Mouse (Mus musculus): Measurements from ENCODE around the gene Faf2. TPM values are rescaled to one million over a fixed set of nuclear protein-coding genes. Genes with fewer than 3 reads are reported as not detected.

Faf2 gene
- total and polyA plus RNA-seq, 3 experiments: 40.8 to 51.7 (median 43.7) TPM

DNA sequence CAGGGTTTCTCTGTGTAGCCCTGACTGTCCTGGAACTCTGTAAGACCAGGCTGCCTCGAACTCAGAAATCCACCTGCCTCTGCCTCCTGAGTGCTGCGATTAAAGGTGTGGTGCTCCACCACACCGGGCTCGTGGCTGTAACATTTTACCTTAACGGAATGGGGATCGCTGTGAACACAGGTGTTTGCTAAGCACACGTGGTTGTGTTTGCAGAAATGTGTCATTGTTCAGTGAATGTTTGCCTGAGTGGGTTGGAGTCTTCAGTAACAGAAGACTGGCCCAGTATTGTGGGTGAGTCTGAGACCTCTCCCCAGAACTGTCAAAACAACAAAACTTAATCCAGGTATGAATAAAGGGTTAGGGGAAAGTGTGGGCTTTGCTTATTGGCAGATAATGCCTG, 43.5 kb downstream of the Faf2 start:
- Histone ChIP-seq H3K4me3 (replicated peaks in 1 of 3; ENCODE audit: low read depth in 2 of 3, low read length in 2 of 3, poor library complexity in 1 of 3) (no peak overlapping the region), H3K36me3 (replicated peaks in 1 of 2; ENCODE audit: control insufficient read depth in 1 of 2, insufficient read depth in 1 of 2, low read length in 1 of 2) (peaks cover 47 to 73% of the 10 kb centered on the region in 2 experiments), H3K9ac (ENCODE audit: insufficient read depth, low read depth) (no peak overlapping the region), H3K9me3 (replicated peaks; ENCODE audit: low read length) (no peaks in the 10 kb centered on the region), H3K4me1 (ENCODE audit: control insufficient read depth in 1 of 2, insufficient read depth in 2 of 2) (no peaks in the 10 kb centered on the region), H3K27ac (ENCODE audit: insufficient read depth, low read depth) (no peak overlapping the region), H3K79me2 (replicated peaks; ENCODE audit: control insufficient read depth, extremely low read depth, insufficient read depth, poor library complexity, severe bottlenecking) (no peaks in the 10 kb centered on the region), H3K27me3 (replicated peaks) (no peaks in the 10 kb centered on the region), H3K4me2 (ENCODE audit: insufficient read depth, low read depth, poor library complexity, severe bottlenecking) (no peak overlapping the region)
- DNase-seq (ENCODE audit: extremely low read depth): no peak
- dilution Hi-C loops (cut with MboI; ENCODE audit: extremely low pct_ligation_motif_present, extremely low pct_unique_long_range_greater_than_20kb, low sequenced_read_pairs) (no loop called here), in situ Hi-C loops (cut with MboI; ENCODE audit: low pct_ligation_motif_present, low pct_unique_long_range_greater_than_20kb, low sequenced_read_pairs) (no loop called here)
- 0 out of 2 replicates have a peak, but pooled peaks have one; percentile 8 for TF ChIP-seq POLR2A (IDR thresholded peaks at IDR 0.05; ENCODE audit: low read depth, low read length)
- no peak for TF ChIP-seq MYC (IDR thresholded peaks at IDR 0.05; ENCODE audit: low read depth, low read length)

DNA sequence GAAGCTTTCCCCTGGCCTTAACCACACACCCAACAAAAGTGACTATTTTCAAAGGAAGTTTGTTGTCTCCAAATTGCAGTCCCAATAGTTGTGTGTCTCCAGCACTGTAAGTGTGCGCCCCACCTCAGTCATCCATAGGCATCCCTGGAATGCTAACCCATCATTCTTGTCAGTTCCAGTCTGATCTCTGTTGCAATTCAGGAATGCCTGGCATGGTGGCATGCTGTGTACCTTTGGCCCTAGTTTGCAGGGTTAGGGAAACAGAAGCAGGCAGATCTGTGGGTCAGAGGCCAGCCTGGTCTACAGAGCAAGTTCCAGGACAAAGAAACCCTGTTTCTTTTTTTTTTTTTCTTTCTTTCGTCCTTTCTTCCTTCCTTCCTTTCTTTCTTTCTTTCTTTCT, 48.9 kb downstream of the Faf2 start:
- dilution Hi-C loops (cut with MboI; ENCODE audit: extremely low pct_ligation_motif_present, extremely low pct_unique_long_range_greater_than_20kb, low sequenced_read_pairs) (no loop called here), in situ Hi-C loops (cut with MboI; ENCODE audit: low pct_ligation_motif_present, low pct_unique_long_range_greater_than_20kb, low sequenced_read_pairs) (no loop called here)
- Histone ChIP-seq H3K9me3 (replicated peaks; ENCODE audit: low read length) (no peaks in the 10 kb centered on the region), H3K27ac (ENCODE audit: insufficient read depth, low read depth) (no peak overlapping the region), H3K27me3 (replicated peaks) (no peaks in the 10 kb centered on the region), H3K79me2 (replicated peaks; ENCODE audit: control insufficient read depth, extremely low read depth, insufficient read depth, poor library complexity, severe bottlenecking) (no peaks in the 10 kb centered on the region), H3K9ac (ENCODE audit: insufficient read depth, low read depth) (no peak overlapping the region), H3K4me2 (ENCODE audit: insufficient read depth, low read depth, poor library complexity, severe bottlenecking) (no peak overlapping the region), H3K4me1 (ENCODE audit: control insufficient read depth in 1 of 2, insufficient read depth in 2 of 2) (no peaks in the 10 kb centered on the region), H3K4me3 (replicated peaks in 1 of 3; ENCODE audit: low read depth in 2 of 3, low read length in 2 of 3, poor library complexity in 1 of 3) (no peak overlapping the region), H3K36me3 (replicated peaks in 1 of 2; ENCODE audit: control insufficient read depth in 1 of 2, insufficient read depth in 1 of 2, low read length in 1 of 2) (peaks cover 11 to 28% of the 10 kb centered on the region in 2 experiments)
- TF ChIP-seq BHLHE40 (IDR thresholded peaks at IDR 0.05; ENCODE audit: low read depth, low read length) (no peak), RCOR1 (conservative IDR thresholded peaks at IDR 0.05; ENCODE audit: low read depth, low read length) (no peak), MAFK (IDR thresholded peaks at IDR 0.05; ENCODE audit: insufficient replicate concordance, low read length) (no peak), RAD21 (IDR thresholded peaks at IDR 0.05; ENCODE audit: low read depth, low read length) (no peak), KAT2A (IDR thresholded peaks at IDR 0.05; ENCODE audit: insufficient replicate concordance, low read length) (no peak), ELF1 (IDR thresholded peaks at IDR 0.05; ENCODE audit: low read depth, low read length) (no peak), CHD1 (IDR thresholded peaks at IDR 0.05; ENCODE audit: low read depth, low read length) (no peak), USF1 (IDR thresholded peaks at IDR 0.05; ENCODE audit: low read depth, low read length) (no peak), ETS1 (conservative IDR thresholded peaks at IDR 0.05; ENCODE audit: low read depth, low read length) (no peak), IRF4 (IDR thresholded peaks at IDR 0.05; ENCODE audit: low read depth, low read length) (no peak), USF2 (conservative IDR thresholded peaks at IDR 0.05; ENCODE audit: low read depth, low read length) (no peak), NRF1 (IDR thresholded peaks at IDR 0.05; ENCODE audit: low read depth, low read length) (no peak), SIN3A (IDR thresholded peaks at IDR 0.05; ENCODE audit: low read length) (no peak), MYC (IDR thresholded peaks at IDR 0.05; ENCODE audit: low read depth, low read length) (no peak), ZC3H11A (IDR thresholded peaks at IDR 0.05; ENCODE audit: low read depth, low read length) (no peak), HCFC1 (IDR thresholded peaks at IDR 0.05; ENCODE audit: low read depth, low read length) (no peak), NELFE (IDR thresholded peaks at IDR 0.05; ENCODE audit: low read depth, low read length) (no peak), UBTF (IDR thresholded peaks at IDR 0.05; ENCODE audit: low read depth, low read length) (no peak)
- no peak for DNase-seq (ENCODE audit: extremely low read depth)

All from CH12.LX (cell line).